Mouse (Mus musculus) urinary bladder, postnatal 10 days (tissue): ENCODE results near the gene Pcsk7.

Experiments used
- DNase-seq: peaks from one replicate; pipeline ENCODE4 v3.0.0; 2022; ENCODE audit warnings: low spot score

Pcsk7 gene

DNA sequence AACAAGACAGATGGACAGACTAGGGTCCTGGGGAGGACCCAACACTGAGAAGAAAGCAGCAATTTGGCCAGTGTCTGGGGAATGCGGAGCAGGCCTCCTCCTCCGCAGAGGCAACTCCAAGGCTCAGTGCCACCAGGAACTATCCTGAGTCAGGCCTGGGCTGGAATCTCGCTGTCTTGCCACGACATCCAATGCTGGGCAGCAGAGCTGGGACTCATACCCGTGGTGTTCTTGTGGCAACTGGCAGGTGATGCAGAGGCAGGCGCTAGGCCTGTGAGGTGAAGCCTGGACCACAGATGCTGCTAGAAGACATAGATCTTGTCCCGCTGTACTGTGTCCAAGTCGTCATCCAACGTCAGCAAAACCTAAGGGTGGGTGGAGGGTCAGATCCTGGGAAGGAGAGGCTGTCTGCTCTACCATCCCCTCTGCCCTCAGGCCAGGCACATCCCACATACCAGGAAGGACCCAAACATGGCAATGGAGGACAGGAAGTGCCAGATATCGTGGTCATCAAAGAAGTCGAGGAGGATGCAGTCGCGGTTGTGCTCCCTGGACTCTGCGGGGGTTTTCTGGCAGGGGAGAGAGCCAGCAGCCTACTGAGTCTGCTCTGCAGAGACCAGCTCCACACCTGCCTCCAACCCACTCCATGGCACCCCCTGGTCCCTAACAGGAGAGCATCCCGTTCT is 32.8 kb downstream of the Pcsk7 start:
- DNase-seq, result no peak

DNA sequence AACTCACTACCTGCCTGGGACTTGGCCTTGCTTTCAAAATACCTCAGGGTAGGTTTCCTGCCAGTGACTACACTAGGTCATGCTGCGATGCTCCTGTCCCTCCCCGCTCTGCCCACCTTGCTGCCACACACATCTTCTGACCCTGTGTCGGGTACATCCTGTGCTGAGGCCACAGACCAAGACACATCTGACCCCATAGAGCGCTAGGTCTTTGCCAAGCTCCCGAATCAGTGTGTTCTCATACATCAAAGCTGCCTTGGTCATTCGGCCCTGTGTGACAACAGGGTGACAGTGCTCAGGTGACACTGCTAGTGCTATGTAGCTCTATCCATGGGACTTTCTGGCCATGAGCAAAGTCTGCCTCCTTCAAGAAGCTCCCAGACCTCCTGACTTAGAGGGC is 33.5 kb downstream of the Pcsk7 start:
- no peak for DNase-seq

DNA sequence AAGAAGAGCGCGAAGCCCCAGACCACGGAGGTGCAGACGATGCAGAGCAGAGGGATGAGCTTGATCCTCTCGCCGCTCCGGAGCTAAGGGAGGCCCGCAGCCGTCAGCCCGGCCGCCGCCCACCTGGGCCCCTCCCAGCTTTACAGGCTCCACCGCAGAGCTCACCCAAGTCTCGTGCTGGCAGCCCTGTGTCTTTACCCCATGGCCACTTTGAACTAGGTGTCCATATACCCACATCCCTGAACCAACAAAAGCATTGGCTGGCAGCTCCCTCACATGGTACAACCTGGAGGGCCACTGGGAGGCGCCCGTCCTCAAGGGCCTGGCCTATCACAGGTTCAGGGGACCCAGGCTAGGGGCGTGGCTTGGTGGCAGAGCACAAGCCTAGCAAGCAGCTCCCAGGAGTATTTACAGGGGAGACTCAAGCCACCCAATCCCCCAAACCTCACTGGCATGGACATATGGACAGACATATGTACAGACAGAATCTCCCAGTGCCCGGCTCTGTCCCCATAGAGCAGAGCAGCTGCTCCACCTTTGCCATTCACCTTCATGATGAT is 35.1 kb downstream of the Pcsk7 start:
- DNase-seq, result no peak

DNA sequence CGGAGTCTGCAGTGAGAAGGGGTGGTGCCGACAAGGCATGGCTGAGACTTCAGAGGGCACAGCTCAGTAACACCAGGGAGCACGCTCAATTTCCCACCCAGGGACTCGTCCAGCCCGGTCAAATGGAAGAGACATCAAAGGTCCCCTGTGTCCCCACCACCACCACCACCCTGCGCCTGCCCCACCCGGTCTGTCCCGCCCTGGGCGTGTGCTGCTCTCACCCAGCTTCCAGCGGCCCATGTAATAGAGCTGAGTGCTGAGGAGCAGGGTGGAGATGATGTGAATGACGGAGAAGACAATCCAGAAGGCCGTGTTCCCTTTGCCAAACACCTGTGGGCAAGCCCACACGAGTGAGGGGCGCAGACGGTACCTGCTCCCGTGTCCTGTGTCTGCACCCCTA is 36.2 kb downstream of the Pcsk7 start:
- no peak for DNase-seq

DNA sequence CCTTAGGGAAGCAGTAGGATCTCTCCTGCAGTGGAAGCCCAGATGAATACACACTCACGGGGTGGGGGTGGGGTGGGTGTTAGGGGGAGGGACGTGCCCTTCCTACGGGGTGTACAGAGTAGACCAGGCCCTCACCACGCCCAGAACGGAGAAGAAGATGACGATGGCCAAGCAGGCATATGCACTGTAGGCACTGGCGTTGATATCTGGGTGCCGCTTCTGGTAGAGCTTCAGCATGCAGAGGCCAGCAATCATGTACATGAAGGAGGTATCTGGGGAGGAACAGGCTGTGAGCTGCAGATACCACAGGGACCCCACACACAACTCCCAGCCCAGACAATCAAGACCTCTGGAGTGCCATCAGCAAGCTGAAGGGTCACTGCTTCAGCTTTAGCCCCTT is 36.6 kb downstream of the Pcsk7 start:
- no peak for DNase-seq

DNA sequence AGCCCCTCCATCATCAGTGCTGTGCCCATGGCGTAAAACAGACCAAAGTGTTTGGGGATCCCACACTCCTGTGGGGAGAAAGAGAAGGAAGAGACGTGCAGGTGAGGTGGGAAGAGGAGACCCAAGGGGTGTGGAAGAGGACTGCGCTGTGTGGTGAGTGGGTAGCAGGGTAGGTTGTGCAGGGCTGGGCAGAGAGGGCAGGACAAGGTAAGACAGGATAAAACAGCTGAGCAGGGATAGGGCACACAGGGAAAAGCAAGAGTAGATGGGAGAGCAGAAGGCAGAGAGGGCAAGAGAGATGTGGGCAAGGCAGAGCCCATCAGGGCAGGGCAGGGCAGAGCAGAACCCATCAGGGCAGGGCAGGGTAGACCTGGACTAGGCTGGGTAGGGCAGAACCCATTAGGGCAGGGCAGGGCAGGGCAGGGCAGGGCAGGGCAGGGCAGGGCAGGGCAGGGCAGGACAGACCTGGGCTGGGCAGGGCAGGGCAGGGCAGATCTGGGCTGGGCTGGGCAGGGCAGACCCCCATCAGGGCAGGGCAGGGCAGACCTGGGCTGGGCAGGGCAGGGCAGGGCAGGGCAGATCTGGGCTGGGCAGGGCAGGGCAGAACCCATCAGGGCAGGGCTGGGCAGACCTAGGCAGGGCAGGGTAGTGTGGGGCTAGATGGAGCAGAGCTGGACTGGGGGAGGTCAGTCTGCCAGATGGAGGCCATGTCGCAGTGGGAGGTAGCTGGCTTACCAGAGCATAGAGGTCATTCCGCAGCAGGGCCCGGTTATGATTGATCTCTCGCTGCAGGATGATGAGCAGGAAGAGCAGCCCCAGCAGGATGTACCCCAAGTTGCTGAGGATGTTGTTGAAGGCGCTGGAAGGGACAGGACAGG is 37.6 kb downstream of the Pcsk7 start:
- DNase-seq, result no peak

DNA sequence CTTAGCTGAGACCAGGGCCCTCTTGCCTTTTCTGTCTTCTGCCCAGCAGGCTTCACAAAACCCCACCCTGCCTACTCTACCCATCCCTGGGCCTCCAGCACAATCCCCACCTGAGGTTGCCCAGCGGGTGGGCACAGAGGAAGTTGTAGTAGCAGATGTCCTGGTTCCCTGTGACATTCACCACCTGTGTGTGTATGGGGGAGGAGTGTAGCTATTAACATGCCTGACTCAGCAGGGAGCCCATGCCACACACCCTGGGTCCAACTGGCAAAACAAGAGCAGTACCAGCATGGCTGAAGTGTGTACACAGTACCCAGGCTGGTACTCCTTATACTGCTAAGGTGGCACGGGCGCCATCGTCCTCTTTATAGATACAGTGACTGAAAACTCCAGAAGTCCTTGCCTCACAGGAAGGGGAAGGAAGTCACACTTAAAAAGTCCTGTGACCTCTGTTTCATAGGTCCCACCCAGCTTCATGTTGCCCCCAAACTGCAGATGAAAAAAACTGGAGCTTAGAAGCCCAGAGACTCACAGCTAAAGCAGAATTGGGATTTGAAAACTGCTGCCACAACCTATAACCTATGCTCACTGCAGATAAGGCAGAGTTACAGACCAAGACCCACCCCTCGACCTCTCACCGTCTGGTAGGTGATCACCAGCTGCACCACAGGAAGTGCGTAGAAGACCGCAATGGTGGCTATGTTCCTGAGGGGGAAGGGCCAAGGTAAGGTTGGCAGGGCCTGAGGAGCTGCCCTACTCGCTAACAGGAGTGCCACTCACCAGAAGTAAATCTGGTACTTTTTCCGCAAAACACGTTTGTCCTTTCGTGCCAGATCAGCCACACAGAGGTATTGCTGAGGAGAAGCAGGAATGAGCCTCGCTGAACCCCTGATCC is 38.5 kb downstream of the Pcsk7 start:
- DNase-seq, result no peak

DNA sequence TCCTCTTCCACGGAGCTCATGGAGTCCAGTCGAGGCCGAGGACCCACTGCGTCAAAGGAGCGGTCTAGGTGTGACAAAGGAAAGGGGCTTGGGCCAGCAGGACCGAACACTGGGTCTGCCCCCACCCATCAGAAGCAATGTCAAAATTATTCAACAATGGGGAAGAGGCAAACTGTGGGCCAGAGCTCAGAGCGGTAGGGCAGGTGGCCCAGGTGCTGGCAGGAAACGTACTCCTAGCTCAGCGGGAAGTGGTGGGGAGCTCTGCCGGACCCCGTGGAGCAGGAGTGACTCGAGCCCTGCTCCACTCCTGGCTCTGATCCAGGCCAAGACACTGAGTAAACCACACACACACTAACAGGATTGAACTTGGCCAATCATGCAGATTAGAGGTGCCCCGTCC is 39.4 kb downstream of the Pcsk7 start:
- no peak for DNase-seq

DNA sequence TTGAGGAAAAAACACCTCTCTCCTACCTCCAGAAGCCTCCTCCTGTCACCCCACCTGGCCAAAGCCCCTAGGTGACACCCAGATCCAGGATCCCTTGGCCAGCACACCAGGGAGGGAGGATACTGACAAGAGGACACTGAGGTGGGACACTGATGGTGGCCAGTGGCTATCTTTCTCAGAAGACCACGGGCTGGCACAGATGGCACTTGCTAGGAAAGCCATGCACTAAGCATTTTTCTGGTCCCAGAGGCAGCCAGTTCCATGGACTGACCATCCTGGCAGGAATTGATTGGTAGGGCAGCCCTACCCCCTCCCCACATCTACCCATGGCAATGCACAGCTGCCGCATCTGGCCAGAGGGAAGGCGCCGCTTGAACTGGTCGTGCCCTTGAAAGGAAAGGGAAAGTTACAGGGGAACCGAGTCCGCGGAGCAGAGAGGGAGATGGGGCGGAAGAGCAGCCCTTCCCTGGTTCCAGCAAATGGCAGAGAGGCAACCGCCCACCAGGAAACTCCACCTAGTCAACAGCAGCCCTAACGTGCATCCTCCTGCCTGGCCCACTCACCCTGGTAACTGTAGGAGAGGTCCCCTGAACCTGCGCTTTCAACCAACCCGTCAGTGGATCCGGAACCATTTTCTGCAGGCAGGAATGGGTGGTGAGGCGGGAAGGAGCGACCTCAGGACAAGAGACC is 40.0 kb downstream of the Pcsk7 start:
- no peak for DNase-seq

DNA sequence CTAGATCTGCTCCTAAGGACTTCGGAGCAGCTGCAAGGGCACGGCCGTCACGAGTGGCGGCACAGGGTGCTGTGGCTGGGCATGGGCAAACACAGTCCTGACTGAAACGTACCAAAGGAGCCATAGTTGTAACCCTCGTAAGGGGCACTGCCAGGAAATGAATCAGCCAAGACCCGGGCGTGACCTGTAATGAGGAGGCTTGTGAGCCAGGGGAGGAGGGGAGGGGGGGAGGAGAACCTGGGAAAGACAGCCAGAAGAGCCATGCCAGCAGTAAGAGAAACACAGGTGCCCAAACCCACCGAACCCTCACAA is 40.5 kb downstream of the Pcsk7 start:
- DNase-seq, result no peak

DNA sequence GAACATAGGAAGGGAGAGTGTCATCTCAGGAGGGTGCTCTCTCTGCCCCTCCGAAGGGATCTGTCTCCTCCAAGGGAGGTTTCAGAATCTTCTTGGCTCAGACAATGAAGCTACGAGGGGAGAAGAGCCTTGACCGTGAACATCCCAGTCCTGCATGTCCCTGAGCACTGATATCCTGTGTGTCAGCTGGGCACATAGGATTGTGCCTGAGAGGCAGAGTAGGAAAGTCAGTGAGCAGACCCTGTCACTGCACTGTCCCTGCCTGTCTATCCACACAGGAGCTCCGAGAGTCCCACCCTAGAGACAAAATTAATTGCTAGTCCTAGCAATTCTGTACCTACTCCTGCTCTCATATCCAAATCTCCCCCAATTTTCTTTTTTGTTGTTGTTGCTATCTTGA is 45.8 kb downstream of the Pcsk7 start:
- DNase-seq, result no peak

DNA sequence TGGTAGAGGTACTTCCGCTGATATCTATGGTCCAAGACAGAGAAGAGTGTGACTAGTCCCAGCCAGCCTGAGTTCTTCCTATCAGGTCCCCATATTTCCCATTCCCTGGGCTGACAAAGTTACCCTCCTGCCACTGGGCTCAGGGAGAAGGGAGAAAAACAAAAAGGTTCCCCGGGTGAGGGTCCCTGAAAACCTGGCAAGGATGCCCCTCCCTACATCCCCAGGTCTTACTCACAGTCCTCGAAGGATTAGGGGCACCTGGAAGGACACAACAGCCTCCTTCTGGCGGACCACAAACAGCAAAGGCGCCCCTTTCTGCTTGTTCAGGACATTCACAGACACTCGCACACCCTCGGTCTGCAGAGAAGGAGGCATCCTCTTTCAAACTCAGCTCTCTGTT is 46.6 kb downstream of the Pcsk7 start:
- DNase-seq, result no peak

DNA sequence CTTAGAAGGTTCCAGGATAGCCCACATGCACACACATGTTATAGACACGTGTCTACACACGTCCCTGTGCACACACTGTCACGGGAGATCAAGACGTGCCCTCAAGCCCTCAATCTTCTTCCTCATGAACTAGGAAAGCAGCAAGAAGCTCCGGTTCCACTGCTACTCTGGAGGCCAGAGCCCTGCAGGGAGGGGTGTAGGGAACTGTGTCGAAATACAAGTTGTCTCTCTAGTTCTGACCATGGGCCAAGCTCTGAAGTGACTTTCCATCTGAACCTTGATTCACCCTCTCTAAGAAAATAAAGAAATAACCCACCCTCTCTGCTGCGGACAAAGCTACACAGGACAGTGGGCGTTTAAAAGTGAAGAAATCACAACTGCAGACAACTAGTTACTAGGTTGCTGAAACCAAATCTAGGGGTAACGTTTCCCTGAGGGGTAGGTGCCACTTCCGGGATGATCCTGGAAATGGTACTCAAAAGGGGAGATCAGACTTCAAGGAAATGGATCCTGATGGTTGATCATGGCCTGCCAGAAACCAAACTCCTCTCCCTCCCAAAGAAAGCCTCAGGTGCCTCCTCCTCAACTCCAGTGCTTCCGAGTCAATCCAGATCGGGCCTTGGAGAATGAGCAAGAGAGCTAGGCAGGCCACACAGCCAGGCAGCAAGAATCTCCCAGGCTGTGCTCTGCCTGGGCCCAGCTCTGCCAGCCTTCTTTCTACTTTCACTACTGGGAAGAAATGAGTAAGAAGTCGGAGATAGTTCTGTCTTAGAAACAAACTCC is 47.4 kb downstream of the Pcsk7 start:
- no peak for DNase-seq

DNA sequence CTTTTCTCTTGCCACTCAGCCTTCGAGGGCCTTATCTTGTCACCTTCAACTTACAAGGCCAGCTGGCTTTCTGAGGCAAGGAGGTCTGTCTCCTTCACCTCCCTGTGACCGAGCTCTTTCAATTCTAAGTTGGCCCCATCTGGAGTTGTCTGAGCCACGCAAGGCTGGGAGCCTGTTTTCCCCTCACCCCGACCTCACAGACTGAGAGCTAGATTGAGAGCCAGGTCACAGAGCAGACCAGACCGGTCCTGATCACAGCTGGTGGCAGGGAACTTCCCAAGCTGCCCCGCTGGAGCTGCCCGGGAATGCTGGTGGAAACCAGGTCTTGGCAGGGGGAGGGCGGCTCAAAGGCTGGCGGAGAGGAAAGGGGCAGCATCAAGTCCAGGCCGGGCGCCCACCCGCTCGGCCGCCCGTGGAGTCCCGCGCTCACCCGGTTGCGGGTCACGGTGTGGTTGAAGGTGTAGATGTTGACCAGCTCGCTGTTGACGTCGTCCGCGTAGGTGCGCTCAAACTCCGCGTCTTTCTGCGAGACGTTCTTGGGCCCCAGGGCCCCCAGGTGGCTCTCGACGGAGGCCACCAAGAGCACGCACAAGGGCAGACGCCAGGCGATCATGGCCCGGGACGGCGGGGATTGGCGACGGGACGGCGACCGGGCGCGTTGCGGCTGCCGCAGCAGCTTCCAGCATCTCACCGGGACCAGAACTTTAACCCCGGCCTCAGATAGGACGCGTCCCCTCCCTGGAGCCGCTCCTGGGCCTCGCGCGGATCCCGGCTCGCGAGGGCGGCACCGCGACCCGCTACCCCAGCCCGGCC is 48.2 kb downstream of the Pcsk7 start:
- no peak for DNase-seq

DNA sequence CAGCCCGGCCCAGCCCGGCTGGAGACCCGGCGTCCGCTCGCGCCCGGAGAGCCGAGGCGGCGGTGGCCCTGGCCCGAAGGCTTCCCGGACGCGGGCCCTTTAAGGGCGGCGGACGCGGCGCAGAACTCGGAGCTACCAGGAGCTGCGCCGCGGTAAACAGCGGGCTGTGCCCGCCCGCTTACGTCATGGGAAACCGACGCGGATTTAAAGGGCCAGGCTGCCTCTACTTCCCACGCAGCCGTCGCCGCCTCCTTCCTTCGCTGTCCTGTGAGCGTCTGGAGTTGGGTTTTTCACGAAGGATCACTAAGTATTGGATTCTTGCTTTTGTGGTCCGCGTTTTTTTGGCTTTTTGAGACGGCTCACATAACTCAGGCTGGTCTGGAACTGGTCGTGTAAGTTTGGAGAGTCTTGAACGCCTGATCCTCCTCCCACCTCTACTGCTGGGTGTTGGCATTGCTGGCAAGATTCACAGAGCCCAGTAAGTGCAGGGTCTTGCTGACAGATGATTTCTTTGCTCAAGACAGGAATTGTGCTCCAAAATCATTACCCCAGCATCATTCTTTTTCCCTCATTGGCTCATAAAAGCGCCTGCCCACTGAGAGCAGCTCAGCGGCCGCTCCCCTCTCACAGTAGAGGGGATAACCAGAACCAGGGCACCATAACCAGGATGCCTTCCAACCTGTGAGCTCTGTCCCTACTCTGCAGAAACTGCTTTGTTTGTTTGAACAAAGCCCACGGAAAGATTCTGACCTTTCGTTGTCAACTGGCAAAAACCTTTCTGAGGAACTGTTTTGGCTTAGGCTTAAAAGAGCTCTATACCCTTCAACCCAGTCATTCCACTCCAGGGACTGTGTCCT is 49.0 kb downstream of the Pcsk7 start, which contains the start of gene Sidt2:
Sidt2 (minus strand) TSS at position 152 of the 857 bp plus-strand sequence.
- peak; percentile 61 for DNase-seq

DNA sequence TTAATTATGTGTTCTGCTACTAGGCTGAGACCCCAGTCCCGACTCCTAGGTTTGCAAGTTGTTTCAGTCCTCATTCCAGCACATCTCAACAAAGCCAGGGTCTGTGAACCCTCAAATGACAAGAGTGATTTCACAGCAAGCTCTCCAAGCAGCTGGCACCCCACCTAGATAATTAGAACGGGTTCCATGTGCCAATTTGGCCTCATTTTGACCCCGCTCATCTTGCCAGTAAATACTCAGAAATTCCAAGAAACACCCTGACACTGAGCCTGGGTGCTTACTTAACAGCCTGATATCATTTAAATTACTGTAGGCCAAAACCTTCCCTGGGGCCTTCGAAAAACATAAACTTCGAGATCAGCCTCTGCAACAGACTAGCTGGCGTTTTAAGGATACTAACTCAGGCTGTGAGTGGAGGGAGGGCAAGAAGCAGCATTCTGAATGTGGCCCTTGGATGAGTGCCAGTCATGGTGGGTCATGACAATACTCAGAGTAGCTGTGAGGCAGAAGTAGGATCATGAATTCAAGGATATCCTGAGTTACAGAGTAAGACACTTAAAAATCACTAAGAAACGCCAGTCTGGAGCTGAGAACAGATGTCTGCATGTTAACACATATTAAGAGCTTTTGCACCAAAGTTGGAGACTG is 51.9 kb downstream of the Pcsk7 start:
- no peak for DNase-seq

DNA sequence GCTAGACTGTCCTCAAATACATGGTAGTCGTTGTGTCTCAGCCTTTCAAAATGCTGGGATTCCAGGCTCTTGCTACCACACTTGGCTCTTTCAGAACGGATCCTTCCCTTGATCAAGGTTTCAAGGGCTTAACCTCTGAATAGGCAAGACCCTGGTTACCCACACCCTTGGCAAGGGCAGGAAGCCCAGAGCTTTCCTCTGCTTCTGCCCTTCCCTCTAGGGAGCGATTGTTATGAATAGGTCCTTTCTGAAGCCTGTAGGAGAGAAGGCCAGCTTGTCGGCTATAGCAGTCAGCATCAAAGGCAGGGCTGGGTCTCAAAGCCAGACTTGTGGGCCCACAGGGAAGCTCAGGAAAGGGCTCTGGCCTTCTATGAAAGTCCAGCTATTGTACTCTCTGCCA is 52.6 kb downstream of the Pcsk7 start:
- DNase-seq, result no peak

DNA sequence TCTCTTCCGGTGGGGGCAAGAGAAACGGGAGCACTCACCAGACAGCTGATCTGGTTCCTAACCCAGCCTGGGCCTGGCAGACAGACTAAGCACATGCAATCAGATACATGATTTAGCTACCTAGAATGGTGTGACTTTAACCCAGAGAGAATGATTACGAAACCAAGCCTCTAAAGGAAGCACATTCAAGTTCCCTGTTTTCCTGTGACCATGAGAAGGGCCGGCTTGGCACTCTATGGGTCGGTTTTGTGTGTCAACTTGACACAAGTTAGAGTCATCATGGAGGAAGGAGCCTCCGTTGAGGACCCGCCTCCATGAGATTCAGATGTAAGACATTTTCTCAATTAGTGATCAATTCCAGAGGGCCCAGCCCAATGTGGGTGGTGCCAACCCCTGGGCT is 53.4 kb downstream of the Pcsk7 start:
- no peak for DNase-seq

DNA sequence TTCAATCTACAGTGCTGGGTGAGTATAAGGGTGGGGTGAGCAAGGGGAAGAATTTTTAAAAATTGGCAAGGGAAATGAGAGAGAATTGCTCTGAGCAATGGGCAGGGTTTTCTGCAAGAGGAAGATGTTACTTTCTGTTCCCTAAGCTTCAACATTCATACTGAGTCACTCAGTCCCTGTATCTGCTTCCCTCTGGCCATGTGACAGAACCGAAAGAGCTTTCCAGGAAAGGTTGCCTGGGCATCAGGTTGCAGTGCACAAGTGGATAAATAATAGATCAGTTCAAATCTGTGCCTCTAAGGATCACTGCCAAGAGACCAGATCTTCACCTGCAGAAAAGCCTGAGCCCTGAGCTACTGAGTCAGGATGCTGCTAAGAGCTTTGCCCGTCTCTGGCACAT is 55.6 kb downstream of the Pcsk7 start:
- DNase-seq, result no peak
